Mouse (Mus musculus): ENCODE results near the gene Pde6d. TPM values are rescaled to one million over a fixed set of nuclear protein-coding genes. Genes with fewer than 3 reads are reported as not detected.

Pde6d gene
- polyA plus RNA-seq, 1 experiment from 2014 or later = 65.5 TPM

- Histone ChIP-seq H3K4me1 (ENCODE audit: control insufficient read depth, insufficient read depth, low read length) (peaks cover 10% of the 10 kb centered on the region; the same call in 1 of the 2 replicates), H3K9me3 (ENCODE audit: control insufficient read depth, low read length) (no peaks in the 10 kb centered on the region), H3K36me3 (ENCODE audit: control insufficient read depth, insufficient read depth, low read length) (no peaks in the 10 kb centered on the region), H3K4me2 (replicated peaks; ENCODE audit: low read depth, low read length) (no peak overlapping the region), H3K27ac (ENCODE audit: low read depth, low read length) (no peak overlapping the region), H3K4me3 (ENCODE audit: low read length) (no peak overlapping the region), H3K9ac (ENCODE audit: low read depth, low read length) (no peak overlapping the region), H3K27me3 (ENCODE audit: control insufficient read depth, insufficient read depth, low read length) (no peaks in the 10 kb centered on the region)
- 95% methylated on average over 4 of the region's 4 CpGs for whole genome bisulfite sequencing
- ATAC-seq (ENCODE audit: low FRiP score, low TSS enrichment) = no peak
Observed at GRCm38 (mm10) chr1:86512154-86512720, 70.2 kb downstream of the Pde6d start.

GRCm38 (mm10) chr1:86510676-86511441 is 71.6 kb downstream of the Pde6d start:
- H3K9me3 ChIP-seq (ENCODE audit: control insufficient read depth, low read length) = no peaks in the 10 kb centered on the region
- no peak overlapping the region for H3K4me3 ChIP-seq (ENCODE audit: low read length)
- no peaks in the 10 kb centered on the region for H3K36me3 ChIP-seq (ENCODE audit: control insufficient read depth, insufficient read depth, low read length)
- no peak for ATAC-seq (ENCODE audit: low FRiP score, low TSS enrichment)
- 65% methylated on average over 9 of the region's 9 CpGs for WGBS
- no peak overlapping the region for H3K4me2 ChIP-seq (replicated peaks; ENCODE audit: low read depth, low read length)
- H3K27me3 ChIP-seq (ENCODE audit: control insufficient read depth, insufficient read depth, low read length) = no peaks in the 10 kb centered on the region
- H3K9ac ChIP-seq (ENCODE audit: low read depth, low read length) = no peak overlapping the region
- no peak overlapping the region for H3K27ac ChIP-seq (ENCODE audit: low read depth, low read length)
- H3K4me1 ChIP-seq (ENCODE audit: control insufficient read depth, insufficient read depth, low read length) = peaks cover 6% of the 10 kb centered on the region; the same call in 1 of the 2 replicates

- no peak overlapping the region for H3K27ac ChIP-seq (ENCODE audit: low read depth, low read length)
- H3K4me1 ChIP-seq (ENCODE audit: control insufficient read depth, insufficient read depth, low read length) = peaks cover 11% of the 10 kb centered on the region
- H3K4me2 ChIP-seq (replicated peaks; ENCODE audit: low read depth, low read length) = no peak overlapping the region
- H3K27me3 ChIP-seq (ENCODE audit: control insufficient read depth, insufficient read depth, low read length) = no peaks in the 10 kb centered on the region
- H3K4me3 ChIP-seq (ENCODE audit: low read length) = no peak overlapping the region
- ATAC-seq (ENCODE audit: low FRiP score, low TSS enrichment) = no peak
- no peaks in the 10 kb centered on the region for H3K36me3 ChIP-seq (ENCODE audit: control insufficient read depth, insufficient read depth, low read length)
- no peak overlapping the region for H3K9ac ChIP-seq (ENCODE audit: low read depth, low read length)
- 93% methylated on average over 1 of the region's 1 CpGs for WGBS
- no peaks in the 10 kb centered on the region for H3K9me3 ChIP-seq (ENCODE audit: control insufficient read depth, low read length)
Observed at GRCm38 (mm10) chr1:86510266-86510665, 72.2 kb downstream of the Pde6d start.

- peak; percentile 63 for ATAC-seq (ENCODE audit: low FRiP score, low TSS enrichment)
- Histone ChIP-seq H3K4me3 (ENCODE audit: low read length) (no peak overlapping the region), H3K27me3 (ENCODE audit: control insufficient read depth, insufficient read depth, low read length) (no peaks in the 10 kb centered on the region), H3K4me1 (ENCODE audit: control insufficient read depth, insufficient read depth, low read length) (peaks cover 19% of the 10 kb centered on the region), H3K4me2 (replicated peaks; ENCODE audit: low read depth, low read length) (no peak overlapping the region), H3K9ac (ENCODE audit: low read depth, low read length) (peak overlapping the region; percentile 28; the same call in 1 of the 2 replicates), H3K27ac (ENCODE audit: low read depth, low read length) (no peak overlapping the region), H3K36me3 (ENCODE audit: control insufficient read depth, insufficient read depth, low read length) (no peaks in the 10 kb centered on the region), H3K9me3 (ENCODE audit: control insufficient read depth, low read length) (no peaks in the 10 kb centered on the region)
- WGBS = 14% methylated on average over 7 of the region's 7 CpGs
Observed at GRCm38 (mm10) chr1:86509410-86509809, 73.0 kb downstream of the Pde6d start.

- 84% methylated on average over 5 of the region's 5 CpGs for WGBS
- Histone ChIP-seq H3K9me3 (ENCODE audit: control insufficient read depth, low read length) (no peaks in the 10 kb centered on the region), H3K27me3 (ENCODE audit: control insufficient read depth, insufficient read depth, low read length) (no peaks in the 10 kb centered on the region), H3K4me2 (replicated peaks; ENCODE audit: low read depth, low read length) (no peak overlapping the region), H3K4me1 (ENCODE audit: control insufficient read depth, insufficient read depth, low read length) (peaks cover 29% of the 10 kb centered on the region), H3K4me3 (ENCODE audit: low read length) (no peak overlapping the region), H3K27ac (ENCODE audit: low read depth, low read length) (no peak overlapping the region), H3K36me3 (ENCODE audit: control insufficient read depth, insufficient read depth, low read length) (no peaks in the 10 kb centered on the region), H3K9ac (ENCODE audit: low read depth, low read length) (no peak overlapping the region)
- ATAC-seq (ENCODE audit: low FRiP score, low TSS enrichment) = no peak
Observed at GRCm38 (mm10) chr1:86507866-86508265, 74.6 kb downstream of the Pde6d start.

- H3K4me2 ChIP-seq (replicated peaks; ENCODE audit: low read depth, low read length) = no peak overlapping the region
- no peak overlapping the region for H3K27ac ChIP-seq (ENCODE audit: low read depth, low read length)
- no peak overlapping the region for H3K9ac ChIP-seq (ENCODE audit: low read depth, low read length)
- no peaks in the 10 kb centered on the region for H3K27me3 ChIP-seq (ENCODE audit: control insufficient read depth, insufficient read depth, low read length)
- H3K36me3 ChIP-seq (ENCODE audit: control insufficient read depth, insufficient read depth, low read length) = no peaks in the 10 kb centered on the region
- WGBS = 82% methylated on average over 5 of the region's 5 CpGs
- H3K9me3 ChIP-seq (ENCODE audit: control insufficient read depth, low read length) = no peaks in the 10 kb centered on the region
- no peak for ATAC-seq (ENCODE audit: low FRiP score, low TSS enrichment)
- no peak overlapping the region for H3K4me3 ChIP-seq (ENCODE audit: low read length)
- peaks cover 42% of the 10 kb centered on the region for H3K4me1 ChIP-seq (ENCODE audit: control insufficient read depth, insufficient read depth, low read length)
Observed at GRCm38 (mm10) chr1:86506420-86506819, 76.0 kb downstream of the Pde6d start.

GRCm38 (mm10) chr1:86505461-86505860 is 77.0 kb downstream of the Pde6d start:
- Histone ChIP-seq H3K9ac (ENCODE audit: low read depth, low read length) (peak overlapping the region; percentile 68; the same call in 1 of the 2 replicates), H3K9me3 (ENCODE audit: control insufficient read depth, low read length) (no peaks in the 10 kb centered on the region), H3K4me2 (replicated peaks; ENCODE audit: low read depth, low read length) (no peak overlapping the region), H3K27me3 (ENCODE audit: control insufficient read depth, insufficient read depth, low read length) (no peaks in the 10 kb centered on the region), H3K4me1 (ENCODE audit: control insufficient read depth, insufficient read depth, low read length) (peaks cover 50% of the 10 kb centered on the region), H3K36me3 (ENCODE audit: control insufficient read depth, insufficient read depth, low read length) (no peaks in the 10 kb centered on the region), H3K27ac (ENCODE audit: low read depth, low read length) (peak overlapping the region; percentile 97), H3K4me3 (ENCODE audit: low read length) (no peak overlapping the region)
- ATAC-seq (ENCODE audit: low FRiP score, low TSS enrichment) = no peak
- 28% methylated on average over 1 of the region's 1 CpGs for WGBS

DNA sequence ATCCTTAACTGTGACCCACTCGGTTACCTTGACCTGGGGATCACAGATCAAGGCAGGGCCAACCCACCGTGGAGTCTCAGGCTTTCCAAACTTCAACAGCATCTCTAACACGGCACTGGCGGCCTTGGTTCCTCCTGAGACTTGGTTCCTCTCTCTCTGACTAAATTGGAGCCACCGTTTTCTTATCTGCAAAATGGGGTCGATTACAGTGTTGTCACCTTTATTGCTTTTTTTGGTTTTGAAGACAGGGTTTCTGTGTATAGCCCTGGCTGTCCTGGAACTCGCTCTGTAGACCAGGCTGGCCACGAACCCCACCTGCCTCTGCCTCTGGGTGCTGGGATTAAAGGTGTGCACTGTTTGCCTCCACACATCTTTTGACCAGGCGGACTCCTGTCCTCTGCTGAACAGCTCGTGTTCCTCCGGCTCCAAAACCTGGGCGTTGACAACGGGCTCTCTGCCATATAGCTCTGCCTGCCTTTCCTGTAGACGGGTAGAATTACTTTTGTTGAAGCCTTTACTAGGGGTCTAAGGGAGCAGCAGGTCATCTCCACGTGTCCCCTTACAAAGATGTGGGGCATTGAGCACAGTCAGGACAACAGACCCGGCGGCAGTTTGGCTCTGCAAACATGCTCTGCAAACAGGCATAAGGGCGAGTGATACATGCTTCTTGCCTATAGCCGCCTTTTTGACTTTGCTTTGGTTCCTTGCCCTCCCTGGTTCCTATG is 77.6 kb downstream of the Pde6d start:
- Histone ChIP-seq H3K27me3 (ENCODE audit: control insufficient read depth, insufficient read depth, low read length) (no peaks in the 10 kb centered on the region), H3K4me3 (ENCODE audit: low read length) (peak overlapping the region; percentile 41), H3K4me2 (replicated peaks; ENCODE audit: low read depth, low read length) (peak overlapping the region; percentile 67), H3K4me1 (ENCODE audit: control insufficient read depth, insufficient read depth, low read length) (peaks cover 50% of the 10 kb centered on the region), H3K9me3 (ENCODE audit: control insufficient read depth, low read length) (no peaks in the 10 kb centered on the region), H3K36me3 (ENCODE audit: control insufficient read depth, insufficient read depth, low read length) (no peaks in the 10 kb centered on the region), H3K27ac (ENCODE audit: low read depth, low read length) (peak overlapping the region; percentile 97), H3K9ac (ENCODE audit: low read depth, low read length) (peak overlapping the region; percentile 68)
- no peak for ATAC-seq (ENCODE audit: low FRiP score, low TSS enrichment)
- 16% methylated on average over 19 of the region's 19 CpGs for WGBS

Data from kidney, embryonic 14.5 days (tissue).